Mouse (Mus musculus) frontal cortex, postnatal 25 days (tissue): ENCODE measurements around the gene Abcc8.

Experiments
- DNase-seq, 2 experiments: peaks; one replicate each; pipeline ENCODE4 v3.0.0; 2022; ENCODE audit warnings: low spot score in 2 of 2

Gene Abcc8

DNA sequence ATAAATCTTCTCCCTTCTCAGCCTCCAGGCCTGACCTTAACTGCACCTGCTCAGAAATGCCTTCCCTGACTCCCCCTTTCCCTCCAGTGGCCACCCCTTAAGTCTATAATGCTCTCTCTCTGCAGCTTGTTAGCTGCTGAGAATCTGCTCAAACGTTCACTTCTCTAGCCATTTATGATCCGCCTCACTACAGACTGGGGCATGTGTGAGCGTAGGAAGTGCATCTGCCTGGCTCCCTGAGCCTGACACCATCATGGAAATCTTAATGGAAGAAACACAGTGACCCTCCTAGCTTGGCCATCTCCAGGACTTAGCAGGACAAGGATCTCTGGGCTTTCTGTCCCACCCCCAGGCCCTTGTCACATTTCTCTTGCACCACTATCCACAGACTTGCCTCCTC is 69.8 kb downstream of the Abcc8 start:
- no peak for DNase-seq

- DNase-seq = no peak
Observed at GRCm38 (mm10) chr7:46105484-46105883, 74.3 kb downstream of the Abcc8 start.

DNA sequence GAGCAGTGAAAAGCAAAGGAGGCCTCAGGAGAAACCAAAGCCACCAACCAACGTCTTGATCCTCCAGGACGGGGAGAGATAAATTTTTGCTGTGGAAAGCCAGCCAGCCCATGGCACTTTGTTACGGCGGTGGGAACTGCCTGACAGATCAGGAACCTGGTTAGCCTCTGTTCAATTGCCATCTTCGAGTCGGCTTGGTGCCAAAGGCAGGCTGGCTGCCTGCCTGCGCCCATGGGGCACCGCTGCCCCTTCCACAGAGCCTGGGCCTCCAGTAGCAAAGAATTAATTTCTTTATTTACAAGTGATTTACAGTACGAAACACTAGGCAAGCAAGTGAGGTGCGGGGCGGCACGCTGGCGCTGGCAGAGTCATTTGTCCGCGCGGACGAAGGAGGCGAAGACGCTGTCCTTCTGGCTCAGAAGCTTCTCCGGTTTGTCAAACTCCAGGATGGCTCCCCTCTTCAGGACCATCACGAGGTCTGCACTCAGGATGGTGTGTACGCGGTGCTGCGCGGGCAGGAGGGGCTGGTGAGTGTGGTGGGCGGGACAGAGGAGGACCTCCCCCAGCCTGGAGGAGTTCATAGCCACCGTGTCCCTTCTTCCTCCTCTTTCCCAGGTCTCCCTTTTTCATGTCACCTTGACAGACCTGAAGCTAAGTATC is 75.4 kb downstream of the Abcc8 start:
- DNase-seq = no peak

DNA sequence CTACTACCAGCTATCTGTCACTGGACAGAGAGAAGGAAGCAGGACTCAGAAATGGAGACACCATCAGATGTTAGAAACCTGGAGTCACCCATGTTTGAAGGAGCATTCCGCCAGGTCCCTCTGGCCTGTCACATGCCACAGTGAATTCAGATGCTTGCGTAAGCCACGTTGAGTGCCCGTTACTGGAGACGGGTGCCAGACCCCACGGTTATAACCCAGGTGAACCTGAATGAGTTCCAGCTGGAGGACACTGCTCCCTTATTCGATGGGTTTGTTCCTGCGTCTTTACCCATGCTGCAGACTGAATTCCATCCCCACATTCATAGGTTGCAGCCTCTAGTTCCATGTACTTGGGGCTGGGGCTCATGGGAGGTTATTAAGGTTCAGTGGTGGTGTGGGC is 76.1 kb downstream of the Abcc8 start:
- DNase-seq = no peak

DNA sequence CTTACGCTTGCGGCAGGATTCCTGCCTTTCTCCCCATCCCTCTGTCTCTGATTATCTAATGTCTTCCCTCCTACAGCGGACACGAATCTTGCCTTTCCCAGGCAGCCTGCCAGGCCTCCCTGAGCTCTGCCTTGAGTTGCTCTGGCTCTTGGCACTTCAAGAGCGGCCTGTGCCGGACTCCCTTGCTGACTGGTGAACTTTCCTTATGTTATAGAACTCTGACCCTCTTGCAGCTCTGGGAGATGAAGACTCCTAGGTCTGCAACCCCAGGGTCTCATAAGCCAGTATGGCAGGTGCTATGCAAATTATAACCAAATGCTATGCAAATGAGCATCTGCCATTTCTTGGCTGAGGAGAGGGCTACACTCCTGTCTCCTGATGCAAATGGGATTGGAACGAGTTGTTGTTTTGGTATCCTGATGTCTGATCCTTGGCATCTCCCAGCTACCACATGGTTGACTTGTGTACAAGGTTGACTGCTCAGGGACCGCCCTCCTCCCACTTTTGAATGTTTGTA is 76.7 kb downstream of the Abcc8 start:
- peak; percentile 44 to 46 for DNase-seq

GRCm38 (mm10) chr7:46100563-46100962 is 79.3 kb downstream of the Abcc8 start, which contains the start of gene Kcnj11:
Gene Kcnj11 (minus strand): TSS chr7:46100764.
- peak; percentile 60 to 70 for DNase-seq

DNA sequence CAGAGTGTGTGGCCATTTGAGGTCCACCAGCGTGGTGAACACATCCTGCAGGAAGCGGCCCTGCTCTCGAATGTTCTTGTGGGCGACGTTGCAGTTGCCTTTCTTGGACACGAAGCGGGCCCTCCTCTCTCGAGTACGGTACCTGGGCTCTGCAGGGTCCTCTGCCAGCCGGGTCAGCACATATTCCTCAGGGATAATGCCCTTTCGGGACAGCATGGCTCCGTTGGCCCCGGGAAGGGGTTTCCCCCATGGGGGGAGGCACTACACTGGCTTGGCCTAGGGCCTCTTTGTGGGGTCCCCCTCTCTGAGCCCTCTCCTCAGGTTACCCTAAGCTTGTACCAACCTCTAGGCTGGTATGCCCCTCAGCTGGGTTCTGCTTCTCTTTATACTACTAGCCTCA is 80.2 kb downstream of the Abcc8 start:
- DNase-seq = no peak

GRCm38 (mm10) chr7:46098919-46099286 is 80.9 kb downstream of the Abcc8 start:
- DNase-seq = no peak

- DNase-seq = no peak
Observed at GRCm38 (mm10) chr7:46098221-46098918, 81.5 kb downstream of the Abcc8 start.

DNA sequence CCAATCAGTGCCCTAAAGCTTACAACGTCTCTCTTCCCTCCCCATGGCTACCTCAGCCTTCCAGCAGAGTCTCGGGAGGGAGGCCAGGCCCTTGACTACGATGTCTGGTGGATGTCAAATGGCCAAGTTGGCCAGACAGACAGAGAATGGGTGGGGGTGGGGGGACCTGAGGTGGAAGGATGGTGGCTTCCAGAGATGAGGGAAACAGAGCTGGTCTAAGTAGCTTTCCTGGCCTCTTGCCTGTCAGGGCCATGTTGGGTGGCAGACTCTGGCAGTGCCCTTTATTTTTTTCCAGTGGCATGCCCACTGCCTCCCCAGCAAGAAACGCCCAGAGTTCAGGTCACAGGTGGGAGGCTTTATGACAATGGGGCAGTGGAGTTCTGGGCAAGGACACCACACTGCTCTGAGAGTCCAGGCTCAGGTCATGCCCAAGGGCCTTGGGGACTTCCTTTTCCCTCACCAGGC is 82.5 kb downstream of the Abcc8 start:
- no peak for DNase-seq

GRCm38 (mm10) chr7:46096136-46096535 is 83.7 kb downstream of the Abcc8 start:
- peak; percentile 38 to 62 for DNase-seq

DNA sequence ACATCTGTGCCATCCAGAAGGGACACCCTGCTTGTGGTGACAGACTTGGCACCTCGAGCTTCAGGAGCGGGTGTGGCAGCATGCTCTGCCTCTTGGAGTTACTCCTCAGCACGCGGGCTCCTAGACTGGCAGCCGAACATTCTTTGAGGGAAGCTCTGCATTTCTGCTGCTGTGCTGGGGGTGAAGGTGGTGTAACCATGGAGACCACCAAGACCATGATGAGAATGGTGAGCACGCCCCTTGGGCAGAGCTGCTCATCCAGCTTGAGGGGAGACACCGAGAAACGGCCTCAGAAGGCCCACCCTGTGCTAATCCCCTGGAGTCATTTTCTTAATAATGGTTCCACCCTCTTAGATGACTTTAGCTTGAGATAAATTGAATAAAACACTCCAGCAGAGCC is 87.0 kb downstream of the Abcc8 start:
- no peak for DNase-seq

- DNase-seq = no peak
Observed at GRCm38 (mm10) chr7:46088241-46088640, 91.6 kb downstream of the Abcc8 start.

DNA sequence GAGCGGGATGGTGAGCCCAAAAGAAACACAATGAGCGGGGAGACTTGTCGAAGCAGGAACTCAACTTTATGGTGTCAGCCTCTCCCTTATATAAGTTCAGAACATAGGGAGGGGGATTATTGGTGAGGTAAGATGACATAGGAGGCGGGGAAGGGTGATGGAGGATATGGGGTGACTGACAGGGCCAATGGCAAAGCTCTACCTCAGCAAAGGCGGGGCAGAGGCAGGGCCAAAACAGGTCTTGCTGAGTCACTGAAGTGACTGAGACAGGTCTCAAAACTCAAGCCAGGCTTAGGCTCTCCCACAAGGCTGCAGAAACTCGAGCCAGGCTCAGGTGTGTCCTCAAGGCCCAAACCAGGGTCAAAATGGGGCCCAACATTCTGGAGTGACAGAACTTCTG is 93.5 kb downstream of the Abcc8 start:
- DNase-seq = no peak

DNA sequence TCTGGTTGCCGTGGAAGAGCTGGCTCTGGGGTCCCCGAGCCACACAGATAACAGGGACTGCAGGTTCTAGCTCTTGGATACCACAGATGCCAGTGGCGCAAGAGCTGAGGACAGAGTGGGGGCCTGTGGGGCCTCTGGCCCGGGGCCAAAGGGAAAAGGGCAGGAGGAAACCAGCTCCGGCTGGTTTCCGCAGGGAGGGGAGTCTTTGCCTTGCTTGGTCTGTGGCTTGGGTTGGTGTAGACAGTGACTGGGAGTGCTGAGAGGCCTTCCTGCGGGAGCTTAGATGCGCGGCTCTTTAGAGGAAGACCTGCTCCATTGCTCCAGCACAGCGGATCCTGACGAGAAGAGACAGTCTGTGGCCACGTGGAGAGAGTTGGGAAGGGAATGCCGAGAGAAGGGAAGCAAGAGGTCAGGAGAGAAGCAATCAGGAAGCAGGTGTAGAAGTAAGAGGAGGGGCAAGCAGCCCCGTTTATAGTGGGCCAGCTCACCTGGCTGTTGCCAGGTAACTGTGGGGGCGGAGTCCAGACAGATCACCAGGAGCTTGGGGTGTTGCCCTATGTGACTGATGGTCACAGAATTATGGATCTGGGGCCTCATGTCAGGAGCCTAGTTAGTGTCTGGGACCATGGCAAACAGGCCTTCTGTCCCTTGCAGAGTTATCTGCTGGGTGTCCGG is 94.9 kb downstream of the Abcc8 start:
- no peak for DNase-seq

- DNase-seq = no peak
Observed at GRCm38 (mm10) chr7:46084024-46084423, 95.8 kb downstream of the Abcc8 start.

GRCm38 (mm10) chr7:46077675-46078074 is 102.2 kb downstream of the Abcc8 start:
- no peak for DNase-seq

GRCm38 (mm10) chr7:46076844-46077243 is 103.0 kb downstream of the Abcc8 start:
- DNase-seq = no peak

- DNase-seq = no peak
Observed at GRCm38 (mm10) chr7:46068831-46069230, 111.0 kb downstream of the Abcc8 start.

DNA sequence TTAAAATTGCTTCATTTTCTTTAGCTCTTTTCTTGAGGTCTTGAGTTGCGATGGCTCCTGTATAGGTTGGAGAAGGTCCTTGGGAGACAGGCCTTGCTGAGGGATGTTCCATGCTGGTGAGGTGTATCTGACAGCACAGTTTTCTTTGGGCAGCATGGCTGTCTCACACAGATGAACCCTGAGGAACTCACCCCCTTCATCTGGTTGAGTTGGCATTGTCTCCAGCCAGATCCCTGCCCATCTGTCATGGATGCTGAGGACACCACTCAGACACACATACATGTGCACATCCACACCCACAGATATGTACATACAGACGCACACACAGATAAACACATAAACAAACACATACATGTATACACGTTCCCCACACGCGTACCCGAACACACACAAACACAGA is 116.5 kb downstream of the Abcc8 start:
- no peak for DNase-seq

GRCm38 (mm10) chr7:46061614-46062013 is 118.2 kb downstream of the Abcc8 start:
- no peak for DNase-seq

GRCm38 (mm10) chr7:46060688-46061087 is 119.1 kb downstream of the Abcc8 start:
- DNase-seq = no peak

DNA sequence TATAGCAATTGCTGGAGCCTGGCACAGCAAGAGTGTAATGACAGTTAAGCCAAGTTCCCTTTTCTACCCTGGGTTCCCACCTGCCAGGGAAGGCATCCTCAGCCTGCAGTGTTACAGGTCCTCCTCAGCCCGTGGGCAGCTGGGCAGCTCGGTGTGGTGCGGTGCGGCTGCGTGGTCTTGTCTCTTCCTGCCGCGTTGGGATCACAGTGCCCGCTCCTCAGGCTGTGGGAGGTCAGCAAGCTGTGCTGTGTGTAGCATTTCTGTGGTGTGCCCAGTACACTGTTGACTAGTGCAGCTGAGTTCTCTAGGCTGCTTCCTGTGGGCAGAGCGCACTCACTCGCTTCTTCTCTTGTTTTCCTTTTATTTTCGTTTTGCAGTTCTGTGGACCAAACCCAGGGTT is 121.0 kb downstream of the Abcc8 start:
- DNase-seq = no peak
